Mouse (Mus musculus): Measurements from ENCODE around the gene Kdm5b. TPM values are rescaled to one million over a fixed set of nuclear protein-coding genes. Genes with fewer than 3 reads are reported as not detected.

Kdm5b gene
- total RNA-seq, 4 experiments from 2014 or later, result 8.4 to 9.8 (median 9.5) TPM

GRCm38 (mm10) chr1:134646261-134646962, 86.4 kb downstream of the Kdm5b start, which contains the start of gene Syt2:
Gene Syt2, plus strand, starts transcription at chr1:134646677.
- no peak for DNase-seq (ENCODE audit: low spot score in 2 of 2)

DNA sequence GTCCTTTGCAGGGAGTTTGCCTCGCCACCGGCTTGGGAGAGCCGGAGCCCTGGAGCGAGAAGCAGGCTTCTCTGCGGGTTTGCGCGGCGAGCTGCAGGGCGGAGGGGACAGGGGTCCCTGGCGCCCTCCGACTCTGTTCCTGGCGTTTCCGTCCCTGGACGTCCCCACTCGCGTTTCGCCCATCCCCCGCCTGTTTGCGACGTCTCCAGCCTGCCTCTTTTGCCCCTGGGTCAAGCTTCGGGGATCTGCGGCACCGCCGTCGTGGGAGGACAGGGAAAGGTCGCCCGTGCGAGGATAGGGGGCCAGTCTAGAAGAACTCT, 87.0 kb downstream of the Kdm5b start:
- DNase-seq (ENCODE audit: low spot score in 2 of 2), result no peak

GRCm38 (mm10) chr1:134647591-134647990, 87.6 kb downstream of the Kdm5b start:
- DNase-seq (ENCODE audit: low spot score in 2 of 2), result no peak

DNA sequence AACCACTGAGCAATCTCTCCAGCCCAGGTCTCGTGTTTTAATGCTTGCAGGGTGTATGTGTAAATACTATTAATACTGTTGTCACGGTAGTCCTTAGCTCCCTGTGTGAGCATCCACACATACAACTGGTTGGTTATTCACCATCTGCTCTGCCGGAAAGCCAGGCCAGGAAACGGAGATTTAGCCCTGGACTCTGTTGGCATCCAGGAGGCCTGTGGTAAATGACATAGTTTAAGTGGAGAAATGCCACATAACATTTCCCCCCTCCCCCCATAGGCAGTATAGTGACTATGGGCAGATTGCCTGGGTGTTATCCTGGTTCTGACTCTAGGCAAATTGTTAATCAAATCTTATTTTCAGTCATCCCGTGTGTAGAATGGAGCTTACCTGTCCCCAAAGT, 90.8 kb downstream of the Kdm5b start:
- DNase-seq (ENCODE audit: low spot score in 2 of 2), result no peak

DNA sequence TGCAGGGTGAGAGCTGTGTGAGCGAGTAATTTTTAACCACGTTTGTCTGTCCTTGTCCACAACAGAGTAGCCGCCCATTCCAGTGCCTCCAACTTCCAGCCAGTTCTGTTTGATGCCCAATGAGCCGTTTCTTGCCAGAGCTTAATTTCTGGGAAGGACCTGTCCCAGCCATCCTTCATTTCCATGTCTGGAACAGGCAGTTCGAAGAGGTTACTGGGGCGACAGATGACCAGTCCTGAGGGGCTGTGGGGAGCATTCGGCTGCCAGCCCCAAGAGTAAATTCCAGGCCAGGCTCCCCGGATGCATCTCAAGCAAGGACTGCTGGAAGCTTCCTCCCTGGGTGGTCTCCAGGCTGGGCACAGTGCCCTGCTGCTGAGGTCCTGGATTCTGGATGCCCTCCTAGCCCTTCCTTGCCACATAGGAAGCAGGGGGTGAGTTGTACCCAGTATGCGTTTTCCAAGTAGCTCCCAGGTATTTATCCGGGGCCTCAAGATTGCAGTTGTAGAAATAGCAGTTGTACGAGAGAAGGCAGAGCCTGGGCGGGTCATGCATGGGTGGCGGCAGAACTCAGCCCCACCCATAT, 91.4 kb downstream of the Kdm5b start:
- no peak for DNase-seq (ENCODE audit: low spot score in 2 of 2)

- DNase-seq (ENCODE audit: low spot score in 2 of 2), result no peak
Measured at GRCm38 (mm10) chr1:134651851-134652398, 92.0 kb downstream of the Kdm5b start.

DNA sequence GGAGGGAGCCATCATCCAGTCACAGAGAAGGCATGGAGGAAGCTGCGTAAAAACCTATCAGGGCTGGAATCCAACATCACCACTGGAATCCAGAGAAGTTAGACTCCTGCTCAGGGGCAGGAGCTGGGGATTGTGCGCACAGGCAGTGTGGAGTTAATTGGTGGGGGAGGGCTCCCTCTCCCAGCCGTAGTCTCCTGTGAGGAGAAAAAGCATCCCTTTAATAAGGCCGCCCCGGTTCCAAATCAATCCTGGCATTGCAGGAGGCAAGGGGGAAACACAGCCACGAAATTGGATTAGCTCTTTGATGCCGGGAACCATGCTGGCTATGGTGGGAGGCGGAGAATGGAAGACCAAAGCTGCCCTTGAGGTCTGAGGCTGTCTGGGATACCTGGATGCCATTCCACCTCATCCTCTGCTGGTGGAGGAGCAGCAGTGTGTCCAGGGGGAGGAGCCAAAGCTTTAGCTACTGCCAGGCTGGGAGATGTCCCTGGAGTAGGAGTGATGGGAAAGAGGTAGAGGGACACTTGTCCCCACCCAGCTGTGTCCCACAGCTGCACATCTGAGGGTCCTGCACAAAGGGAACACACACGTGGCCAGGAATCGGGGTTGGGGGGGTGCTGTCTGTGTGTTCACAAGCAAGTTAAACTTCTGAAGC, 93.8 kb downstream of the Kdm5b start:
- DNase-seq (ENCODE audit: low spot score in 2 of 2), result no peak

- DNase-seq (ENCODE audit: low spot score in 2 of 2), result no peak
Measured at GRCm38 (mm10) chr1:134658841-134659240, 98.9 kb downstream of the Kdm5b start.

GRCm38 (mm10) chr1:134660163-134660562, 100.2 kb downstream of the Kdm5b start:
- DNase-seq (ENCODE audit: low spot score in 2 of 2), result no peak

DNA sequence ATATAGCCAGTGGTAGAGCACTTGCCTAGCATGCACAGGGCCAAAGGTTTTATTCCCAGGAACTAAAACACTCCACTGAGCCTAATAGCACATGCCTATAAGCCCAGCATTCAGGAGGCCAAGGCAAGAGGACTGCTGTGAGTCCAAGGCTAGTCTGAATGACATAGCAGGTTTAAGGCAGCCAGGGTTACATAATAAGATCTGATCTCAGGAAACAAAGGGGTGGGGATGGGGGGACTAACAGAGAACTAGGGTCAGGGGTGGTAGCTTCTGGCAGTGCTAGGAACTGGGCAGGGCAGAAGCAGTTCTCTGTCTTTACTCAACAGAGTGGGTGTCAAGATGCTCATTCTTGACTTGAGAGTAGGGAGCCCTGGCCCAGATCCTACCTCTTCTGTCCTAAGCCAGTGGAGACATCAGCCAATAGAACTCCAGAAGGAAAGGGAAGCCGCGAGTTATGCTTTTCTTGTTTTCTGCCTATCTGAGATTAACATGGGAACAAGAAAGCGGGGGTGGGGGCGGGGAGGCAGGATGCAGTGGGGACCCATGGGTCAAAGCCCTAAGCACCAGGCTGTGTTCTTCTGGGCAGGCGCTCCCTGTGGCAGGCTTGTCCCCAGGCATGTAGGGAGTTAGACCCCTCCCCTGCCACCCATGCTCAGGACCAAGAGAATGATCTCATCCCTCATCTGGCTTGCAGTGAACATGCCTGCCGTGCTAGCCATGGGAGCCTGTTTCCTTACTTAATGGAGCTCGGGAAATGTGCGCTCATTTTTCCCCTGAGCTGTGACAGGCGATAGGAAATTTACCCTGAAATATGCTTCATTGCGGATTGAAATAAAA, 111.5 kb downstream of the Kdm5b start:
- no peak for DNase-seq (ENCODE audit: low spot score in 2 of 2)

- peak in 1 of 2 experiments; percentile 10 for DNase-seq (ENCODE audit: low spot score in 2 of 2)
Measured at GRCm38 (mm10) chr1:134674312-134674711, 114.3 kb downstream of the Kdm5b start.

- no peak for DNase-seq (ENCODE audit: low spot score in 2 of 2)
Measured at GRCm38 (mm10) chr1:134679445-134679844, 119.5 kb downstream of the Kdm5b start.

DNA sequence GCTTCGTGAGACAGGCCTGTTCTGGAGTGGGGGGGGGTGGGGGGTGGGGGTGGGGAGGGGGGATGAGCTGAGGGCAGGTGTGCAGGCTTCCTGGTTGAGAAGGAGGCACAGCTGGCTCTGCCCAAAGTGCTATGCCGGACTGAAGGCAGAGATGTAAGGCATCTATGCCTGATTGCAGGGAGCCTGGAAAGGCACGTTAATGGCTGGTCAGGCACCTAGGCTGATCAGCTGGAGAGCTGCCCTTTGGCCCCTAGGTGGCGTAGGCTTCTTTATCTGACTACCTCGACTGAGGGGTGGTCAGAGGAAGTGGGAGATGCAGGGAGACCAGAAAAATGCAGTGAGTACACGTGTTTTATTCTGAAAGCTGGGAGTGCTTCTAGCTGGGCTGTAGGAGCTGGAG, 120.6 kb downstream of the Kdm5b start:
- no peak for DNase-seq (ENCODE audit: low spot score in 2 of 2)

GRCm38 (mm10) chr1:134682460-134682859, 122.5 kb downstream of the Kdm5b start:
- DNase-seq (ENCODE audit: low spot score in 2 of 2), result no peak

Other genes starting within 250 kb of the Kdm5b start
- gene Ppfia4, start 227.2 kb upstream of the Kdm5b start, total RNA-seq (2022), result under 1 TPM; 0.21 to 0.65 (median 0.55) TPM
- 10 to 100 TPM in 3 of 4 experiments, 1 to 10 TPM in 1; 8.5 to 13.5 (median 11.1) TPM for gene Tmem183a, start 198.2 kb upstream of the Kdm5b start, total RNA-seq (2022)
- gene 4933406M09Rik, start 174.2 kb upstream of the Kdm5b start, total RNA-seq (2022), result not detected
- 10 to 100 TPM; 79.7 to 98.2 (median 83.9) TPM for gene Cyb5r1, start 154.6 kb upstream of the Kdm5b start, total RNA-seq (2022)
- 100 to 1,000 TPM; 196 to 235 (median 208) TPM for gene Adipor1, start 144.8 kb upstream of the Kdm5b start, total RNA-seq (2022)
- 10 to 100 TPM; 19.0 to 22.2 (median 19.5) TPM for gene Klhl12, start 104.6 kb upstream of the Kdm5b start, total RNA-seq (2022)
- gene Rabif, start 65.5 kb upstream of the Kdm5b start, total RNA-seq (2022), result 1 to 10 TPM; 4.3 to 6.8 (median 5.6) TPM
- not detected for gene Mgat4e, start 10.5 kb upstream of the Kdm5b start, total RNA-seq (2022)
- gene Syt2, start 86.5 kb downstream of the Kdm5b start, total RNA-seq (2022), result under 1 TPM in 1 of 4 experiments, not detected in 3; 0.02 TPM